Mouse (Mus musculus): ENCODE measurements around the gene Tmem145.
"Not testable (repeated sequence)": the region's sequence is repeated elsewhere in the genome, so short reads cannot be mapped to it uniquely, and the experiment has no call there.

The Tmem145 gene

GRCm38 (mm10) chr7:25305956-25306613 is at the start of gene Tmem145:
Tmem145 (plus strand) TSS chr7:25306106.
- DNase-seq (ENCODE audit: extremely low spot score, low read depth, low spot score) = peak; percentile 64

GRCm38 (mm10) chr7:25261896-25262295 is 44.0 kb upstream of the Tmem145 start:
- no peak for DNase-seq (ENCODE audit: extremely low spot score, low read depth, low spot score)

- no peak for DNase-seq (ENCODE audit: extremely low spot score, low read depth, low spot score)
Observed at GRCm38 (mm10) chr7:25263968-25264870, 41.7 kb upstream of the Tmem145 start.

DNA sequence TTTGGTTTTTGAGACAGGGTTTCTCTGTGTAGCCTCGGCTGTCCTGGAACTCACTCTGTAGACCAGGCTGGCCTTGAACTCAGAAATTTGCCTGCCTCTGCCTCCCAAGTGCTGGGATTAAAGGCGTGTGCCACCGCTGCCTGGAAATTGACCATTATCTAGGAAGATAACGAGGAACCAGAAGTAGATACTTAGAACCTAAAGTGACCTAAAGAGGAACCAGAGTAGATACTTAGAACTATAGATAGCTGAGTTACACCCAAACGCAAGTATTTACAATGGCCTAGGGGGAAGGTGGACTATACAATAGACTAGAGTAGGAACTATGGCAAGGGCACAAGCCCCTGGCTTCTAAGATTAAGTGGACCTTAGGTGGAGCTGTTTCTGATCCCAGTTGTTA is 40.2 kb upstream of the Tmem145 start:
- not testable (repeated sequence) for DNase-seq (ENCODE audit: extremely low spot score, low read depth, low spot score)

- no peak for DNase-seq (ENCODE audit: extremely low spot score, low read depth, low spot score)
Observed at GRCm38 (mm10) chr7:25266180-25266962, 39.5 kb upstream of the Tmem145 start.

DNA sequence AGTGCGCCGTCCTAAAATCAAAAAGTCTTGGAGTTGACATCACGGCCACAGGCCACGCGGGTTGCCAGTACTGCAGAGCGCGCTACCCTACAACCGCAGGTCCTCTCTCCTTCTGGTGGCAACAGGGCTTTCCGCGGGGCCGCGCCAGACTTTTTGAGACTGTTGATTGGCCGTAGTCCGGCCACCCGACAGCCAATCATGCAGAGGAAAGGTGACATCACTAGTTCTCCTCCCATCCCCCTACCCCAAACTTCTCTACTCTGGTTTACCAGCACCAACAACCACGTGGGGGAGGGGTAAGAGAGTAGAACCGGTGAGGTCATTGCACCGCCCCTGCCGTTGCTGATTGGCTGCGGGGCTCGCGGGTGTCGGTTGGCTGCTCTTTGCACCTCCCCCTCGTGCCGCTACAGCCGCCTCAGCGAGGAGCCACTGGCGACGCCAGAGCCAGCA is 38.6 kb upstream of the Tmem145 start, which contains the start of gene Cic:
Gene Cic, plus strand, starts transcription at position 404 of the 450 bp plus-strand sequence.
- DNase-seq (ENCODE audit: extremely low spot score, low read depth, low spot score) = peak; percentile 99

- peak; percentile 99 for DNase-seq (ENCODE audit: extremely low spot score, low read depth, low spot score)
Observed at GRCm38 (mm10) chr7:25267751-25268463, 38.0 kb upstream of the Tmem145 start.

DNA sequence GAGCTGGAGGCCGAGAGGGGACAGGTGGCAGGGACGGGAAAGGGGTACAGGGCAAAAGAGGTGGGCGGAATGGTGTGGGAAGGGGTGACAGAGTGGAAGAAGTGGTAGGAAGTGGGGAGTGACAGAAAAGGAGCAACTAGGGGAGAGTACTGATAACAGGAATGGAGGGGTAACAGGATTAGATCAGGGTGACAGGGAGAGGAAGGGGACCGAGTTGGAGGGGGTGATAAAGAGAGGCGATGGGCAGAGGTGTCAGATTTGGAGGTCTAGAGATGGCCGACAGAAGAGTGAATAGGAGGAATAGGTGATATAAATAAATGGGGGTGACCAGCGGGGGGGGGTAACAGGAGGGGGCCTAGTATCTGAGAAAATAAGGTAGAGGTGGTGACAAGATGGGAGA is 37.3 kb upstream of the Tmem145 start:
- no peak for DNase-seq (ENCODE audit: extremely low spot score, low read depth, low spot score)

GRCm38 (mm10) chr7:25269029-25269428 is 36.9 kb upstream of the Tmem145 start:
- no peak for DNase-seq (ENCODE audit: extremely low spot score, low read depth, low spot score)

DNA sequence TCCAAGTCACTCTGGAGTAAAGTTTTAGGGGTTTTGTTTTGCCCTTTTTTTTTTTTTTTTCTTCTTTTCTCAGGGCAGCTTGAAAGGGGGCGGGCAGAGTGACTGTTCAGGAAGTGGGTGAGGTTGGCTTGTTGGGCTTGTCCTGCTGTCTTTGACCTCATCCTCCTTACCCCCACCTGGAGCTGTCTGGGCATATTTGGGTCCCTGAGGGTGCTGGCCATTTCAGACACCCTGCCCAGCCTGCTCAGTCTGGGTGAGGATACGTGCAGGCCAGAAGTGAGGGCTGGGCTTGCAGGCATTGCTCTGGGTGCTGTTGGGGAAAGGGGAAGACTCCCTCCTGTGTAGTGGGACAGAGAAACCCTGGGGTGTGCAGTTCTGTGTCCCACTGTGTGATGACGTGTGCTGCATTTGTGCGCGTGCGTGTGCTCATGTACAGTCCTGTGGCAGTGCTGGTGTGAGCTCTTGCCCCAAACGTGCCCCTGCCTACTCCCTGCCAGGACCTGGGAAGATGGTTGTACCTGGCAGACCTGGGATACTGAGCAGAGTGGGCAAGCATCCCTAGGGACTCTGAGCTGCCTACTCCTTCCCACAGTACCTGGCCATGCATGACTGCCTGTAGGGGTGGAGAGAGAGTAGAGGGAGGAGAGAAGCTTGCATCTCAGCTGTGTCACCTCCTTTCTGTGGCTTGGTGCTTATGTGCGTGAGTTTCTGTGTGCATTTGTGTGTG is 36.2 kb upstream of the Tmem145 start:
- DNase-seq (ENCODE audit: extremely low spot score, low read depth, low spot score) = no peak

- no peak for DNase-seq (ENCODE audit: extremely low spot score, low read depth, low spot score)
Observed at GRCm38 (mm10) chr7:25270652-25271633, 35.0 kb upstream of the Tmem145 start.

GRCm38 (mm10) chr7:25271651-25272444 is 34.1 kb upstream of the Tmem145 start:
- DNase-seq (ENCODE audit: extremely low spot score, low read depth, low spot score) = no peak

DNA sequence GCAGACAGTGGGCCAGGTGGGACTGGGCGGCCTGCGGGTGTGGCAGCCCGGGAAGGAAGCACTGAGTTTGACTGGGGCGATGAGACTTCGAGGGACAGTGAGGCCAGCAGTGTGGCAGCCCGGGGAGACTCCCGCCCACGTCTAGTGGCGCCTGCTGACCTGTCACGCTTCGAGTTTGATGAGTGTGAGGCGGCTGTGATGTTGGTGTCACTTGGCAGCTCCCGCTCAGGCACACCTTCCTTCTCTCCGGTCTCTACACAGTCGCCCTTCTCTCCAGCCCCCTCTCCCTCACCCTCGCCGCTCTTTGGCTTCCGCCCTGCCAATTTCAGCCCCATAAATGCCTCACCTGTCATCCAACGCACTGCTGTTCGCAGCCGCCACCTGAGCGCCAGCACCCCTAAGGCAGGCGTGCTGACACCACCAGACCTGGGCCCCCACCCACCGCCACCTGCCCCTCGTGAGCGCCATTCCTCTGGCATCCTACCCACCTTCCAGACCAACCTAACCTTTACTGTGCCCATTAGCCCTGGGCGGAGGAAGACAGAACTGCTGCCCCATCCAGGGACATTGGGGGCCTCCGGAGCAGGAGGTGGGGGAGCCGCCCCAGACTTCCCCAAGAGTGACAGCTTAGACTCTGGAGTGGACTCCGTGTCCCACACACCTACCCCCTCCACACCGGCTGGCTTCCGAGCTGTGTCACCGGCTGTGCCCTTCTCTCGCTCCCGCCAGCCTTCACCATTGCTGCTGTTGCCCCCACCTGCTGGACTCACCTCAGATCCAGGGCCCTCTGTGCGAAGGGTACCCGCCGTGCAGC is 33.3 kb upstream of the Tmem145 start:
- no peak for DNase-seq (ENCODE audit: extremely low spot score, low read depth, low spot score)

GRCm38 (mm10) chr7:25273259-25274241 is 32.4 kb upstream of the Tmem145 start:
- no peak for DNase-seq (ENCODE audit: extremely low spot score, low read depth, low spot score)

GRCm38 (mm10) chr7:25274571-25274970 is 31.3 kb upstream of the Tmem145 start:
- no peak for DNase-seq (ENCODE audit: extremely low spot score, low read depth, low spot score)

DNA sequence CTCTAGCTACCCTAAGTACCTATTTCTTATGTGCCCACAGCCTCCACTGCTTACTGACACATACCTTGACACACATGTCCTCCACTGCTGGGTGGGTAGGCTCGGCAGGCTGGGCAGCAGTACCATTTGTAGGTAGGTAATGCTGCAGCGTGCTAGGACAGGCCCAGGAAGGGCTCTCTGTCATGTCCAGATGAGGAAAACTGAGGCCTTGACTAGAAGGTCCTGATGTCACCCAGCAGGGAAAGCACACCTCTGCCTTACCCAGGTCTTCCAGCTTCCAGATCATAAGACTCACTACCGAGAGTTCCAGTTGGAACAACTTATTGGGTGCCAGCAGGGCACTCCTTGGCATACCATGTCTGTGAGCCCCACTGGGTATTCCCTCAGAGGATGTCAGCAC is 30.9 kb upstream of the Tmem145 start:
- DNase-seq (ENCODE audit: extremely low spot score, low read depth, low spot score) = no peak
